ENCODE assay signal across 23 mouse cellular contexts in genomic region chr5:74729567-74729966, GRCm38 (mm10). TPM values are rescaled to one million over a fixed set of nuclear protein-coding genes. Genes with fewer than 3 reads are reported as not detected.
DNase-seq lines count a peak whose midpoint lies in the region; ATAC-seq and TF ChIP-seq lines count a peak whose summit lies in the region.
"Had no signal": no experiment of that assay in that cellular context is flagged by ENCODE, and none has a peak within 500 bp of the region (broad histone marks: within the 10 kb centered on the region; RNA-seq: fewer than 3 reads in every experiment).

No protein-coding gene starts in this region.

- H3K27ac ChIP-seq in liver, adult 2 months (replicated peaks; ENCODE audit: insufficient read depth, low read depth, low read length), result no peak overlapping the region
- no peak overlapping the region for H3K27ac ChIP-seq in liver, embryonic 11.5 days (ENCODE audit: low read depth, low read length)
- no peak overlapping the region for H3K27ac ChIP-seq in heart, embryonic 15.5 days
- H3K27ac ChIP-seq: embryonic facial prominence, embryonic 15.5 days; kidney, postnatal 0 days; layer of hippocampus, adult 2 months; macrophage; midbrain, embryonic 13.5 days; neural tube, embryonic 13.5 days had no signal

- no peak for TF ChIP-seq POLR2A in liver, adult 2 months (IDR thresholded peaks at IDR 0.05; ENCODE audit: extremely low read depth, insufficient read depth, low read length)

- H3K27me3 ChIP-seq in liver, adult 2 months (ENCODE audit: control insufficient read depth, insufficient read depth, low read length), result no peaks in the 10 kb centered on the region
- H3K27me3 ChIP-seq in liver, embryonic 11.5 days (replicated peaks; ENCODE audit: control insufficient read depth, insufficient read depth, low read length), result no peaks in the 10 kb centered on the region
- peaks cover 45% of the 10 kb centered on the region for H3K27me3 ChIP-seq in heart, embryonic 15.5 days
- H3K27me3 ChIP-seq: embryonic facial prominence, embryonic 15.5 days; Patski had no signal

- H3K79me2 ChIP-seq in liver, adult 2 months (ENCODE audit: control insufficient read depth, insufficient read depth, low read length), result no peaks in the 10 kb centered on the region

- H3K9ac ChIP-seq in liver, adult 2 months (ENCODE audit: low read depth, low read length), result no peak overlapping the region
- no peak overlapping the region for H3K9ac ChIP-seq in liver, embryonic 11.5 days (ENCODE audit: low read depth, low read length)
- no peak overlapping the region for H3K9ac ChIP-seq in heart, embryonic 15.5 days
- H3K9ac ChIP-seq: embryonic facial prominence, embryonic 15.5 days; midbrain, embryonic 13.5 days; neural tube, embryonic 13.5 days had no signal

- H3K4me2 ChIP-seq in liver, embryonic 11.5 days, result no peak overlapping the region
- H3K4me2 ChIP-seq in heart, embryonic 15.5 days, result no peak overlapping the region
- H3K4me2 ChIP-seq: embryonic facial prominence, embryonic 15.5 days; midbrain, embryonic 13.5 days; neural tube, embryonic 13.5 days had no signal

- no peaks in the 10 kb centered on the region for H3K9me3 ChIP-seq in liver, embryonic 11.5 days (ENCODE audit: control insufficient read depth, low read length)
- no peaks in the 10 kb centered on the region for H3K9me3 ChIP-seq in heart, embryonic 15.5 days (replicated peaks)
- H3K9me3 ChIP-seq: embryonic facial prominence, embryonic 15.5 days had no signal

- H3K4me1 ChIP-seq in liver, adult 2 months (ENCODE audit: control insufficient read depth, insufficient read depth, low read length), result no peaks in the 10 kb centered on the region
- H3K4me1 ChIP-seq in liver, embryonic 11.5 days (replicated peaks; ENCODE audit: control insufficient read depth, insufficient read depth, low read length), result no peaks in the 10 kb centered on the region
- peaks cover 12% of the 10 kb centered on the region for H3K4me1 ChIP-seq in heart, embryonic 15.5 days (replicated peaks)

- no peak for TF ChIP-seq CTCF in liver, adult 2 months (IDR thresholded peaks at IDR 0.05; ENCODE audit: low read depth, low read length)

- no peaks in the 10 kb centered on the region for H3K36me3 ChIP-seq in liver, adult 2 months (ENCODE audit: control insufficient read depth, insufficient read depth, low read length)
- no peaks in the 10 kb centered on the region for H3K36me3 ChIP-seq in liver, embryonic 11.5 days (ENCODE audit: control insufficient read depth, insufficient read depth, low read length)
- no peaks in the 10 kb centered on the region for H3K36me3 ChIP-seq in heart, embryonic 15.5 days
- H3K36me3 ChIP-seq: embryonic facial prominence, embryonic 15.5 days; midbrain, embryonic 13.5 days; neural tube, embryonic 13.5 days had no signal

- 34% methylated on average over 6 of the region's 6 CpGs for WGBS in liver, adult 2 months
- 29% methylated on average over 6 of the region's 6 CpGs for WGBS in liver, embryonic 11.5 days
- 26% methylated on average over 6 of the region's 6 CpGs for WGBS in heart, embryonic 15.5 days

- no peak overlapping the region for H3K4me3 ChIP-seq in liver, adult 2 months (ENCODE audit: insufficient read depth, low read depth, low read length)
- H3K4me3 ChIP-seq in liver, embryonic 11.5 days (ENCODE audit: low read depth, low read length), result no peak overlapping the region
- no peak overlapping the region for H3K4me3 ChIP-seq in heart, embryonic 15.5 days
- H3K4me3 ChIP-seq: embryonic facial prominence, embryonic 15.5 days; layer of hippocampus, adult 2 months; midbrain, embryonic 13.5 days; neural tube, embryonic 13.5 days had no signal

- no peak for ATAC-seq in liver, embryonic 11.5 days (replicated peaks; ENCODE audit: low FRiP score)
- ATAC-seq in heart, embryonic 15.5 days (replicated peaks; ENCODE audit: insufficient number of reproducible peaks, insufficient read depth, low FRiP score, low read depth), result peak; percentile 35; the same call in 1 of the 2 replicates
- 0 out of 2 replicates have a peak, but pooled peaks have one; percentile 37 for ATAC-seq in megakaryocyte progenitor cell, adult 5-6 weeks (replicated peaks; ENCODE audit: poor library complexity)
- ATAC-seq: forebrain, embryonic 16.5 days; hindbrain, embryonic 16.5 days; midbrain, embryonic 13.5 days; Patski had no signal

- peak; percentile 5 for DNase-seq in liver, adult 2 months (ENCODE audit: extremely low read depth, low read depth, low spot score)
- no peak for DNase-seq in liver, embryonic 11.5 days (ENCODE audit: low spot score)
- peak; percentile 61 for DNase-seq in MEL-GATA-1-ER (ENCODE audit: extremely low read depth, low read depth)
- no peak for DNase-seq in embryo, embryonic 11 days
- no peak for DNase-seq in kidney, postnatal 10 days
- DNase-seq: adrenal gland, adult 8-10 months; cerebellum, postnatal 14 days; gastrocnemius, postnatal 25 days; kidney, adult 18-20 months; lung, adult 18-20 months; right cerebral cortex, postnatal 25 days; thymus, adult 2 months had no signal

RNA-seq across cellular contexts. Expression of gene Lnx1, which starts 26.9 kb away (rescaled TPM):
- 0.87 and 1.0 TPM in 2 replicates for total RNA-seq in liver, adult 2 months (2014; rRNA removed)
- polyA plus RNA-seq in liver, adult 2 months (2012; rRNA removed), result 0.42 and 1.2 TPM in 2 replicates
- 0.49 and 0.52 TPM in 2 replicates for polyA plus RNA-seq in liver, embryonic 11.5 days (2014; fragmentation: Nextera tagmentation; extraction: Ambion mirVana)
- polyA plus RNA-seq in heart, embryonic 15.5 days (2015; fragmentation: Nextera tagmentation; extraction: Ambion mirVana), result 1.2 and 1.8 TPM in 2 replicates
- total RNA-seq in megakaryocyte progenitor cell, adult 5-6 weeks (2015), result 0.10 TPM in 1 of 2 replicates, not detected in the other
- not detected in 2 replicates for total RNA-seq in megakaryocyte progenitor cell, adult 5-6 weeks (2017)
- polyA plus RNA-seq: macrophage had no signal

Comparison
In these comparisons a context has a peak if more than half of its experiments do, and no peak if none do; other contexts are left out.
1. DNase-seq: peak in liver, adult 2 months (single experiment) and MEL-GATA-1-ER (single experiment); none in liver, embryonic 11.5 days (single experiment), embryo, embryonic 11 days (single experiment) and kidney, postnatal 10 days (single experiment).